Mouse (Mus musculus) CD4-positive, CD25-positive, alpha-beta regulatory T cell, adult 4 months (primary cell): ENCODE measurements around the gene Oca2. TPM values are rescaled to one million over a fixed set of nuclear protein-coding genes. Genes with fewer than 3 reads are reported as not detected.

Source experiments
- ATAC-seq: one replicate; pipeline ENCODE4 v1.8.0; 2017
- polyA plus RNA-seq, 2 experiments: library from polyadenylated mRNA; unstranded; fragments of 100-300 nt; shearing (Covaris generic); gene quantifications; one replicate each; pipeline ENCODE4 v1.2.1; 2017

Oca2 gene
- polyA plus RNA-seq = not detected

GRCm38 (mm10) chr7:56239543-56239942 lies at the start of gene Oca2:
Gene Oca2 (plus strand): TSS chr7:56239760.
- ATAC-seq = no peak

GRCm38 (mm10) chr7:56191041-56191440 lies 48.5 kb upstream of the Oca2 start:
- ATAC-seq = no peak

GRCm38 (mm10) chr7:56191661-56192060 lies 47.9 kb upstream of the Oca2 start:
- no peak for ATAC-seq

- ATAC-seq = no peak
Observed at GRCm38 (mm10) chr7:56201483-56202218, 37.9 kb upstream of the Oca2 start.

- no peak for ATAC-seq
Observed at GRCm38 (mm10) chr7:56202843-56203242, 36.7 kb upstream of the Oca2 start.

- ATAC-seq = no peak
Observed at GRCm38 (mm10) chr7:56203286-56203685, 36.3 kb upstream of the Oca2 start.

- ATAC-seq = no peak
Observed at GRCm38 (mm10) chr7:56204877-56205276, 34.7 kb upstream of the Oca2 start.

GRCm38 (mm10) chr7:56220811-56221210 lies 18.7 kb upstream of the Oca2 start:
- no peak for ATAC-seq

- no peak for ATAC-seq
Observed at GRCm38 (mm10) chr7:56235794-56236423, 3.7 kb upstream of the Oca2 start.

- no peak for ATAC-seq
Observed at GRCm38 (mm10) chr7:56236617-56237016, 2.9 kb upstream of the Oca2 start.

GRCm38 (mm10) chr7:56254568-56254967 lies 15.0 kb downstream of the Oca2 start:
- ATAC-seq = no peak

GRCm38 (mm10) chr7:56257875-56258441 lies 18.4 kb downstream of the Oca2 start:
- no peak for ATAC-seq

- ATAC-seq = no peak
Observed at GRCm38 (mm10) chr7:56277506-56277905, 37.9 kb downstream of the Oca2 start.

- no peak for ATAC-seq
Observed at GRCm38 (mm10) chr7:56291468-56292115, 52.0 kb downstream of the Oca2 start.

- no peak for ATAC-seq
Observed at GRCm38 (mm10) chr7:56304408-56304807, 64.8 kb downstream of the Oca2 start.

GRCm38 (mm10) chr7:56314358-56314757 lies 74.8 kb downstream of the Oca2 start:
- ATAC-seq = no peak

- ATAC-seq = no peak
Observed at GRCm38 (mm10) chr7:56315630-56316529, 76.3 kb downstream of the Oca2 start.

GRCm38 (mm10) chr7:56327738-56328137 lies 88.2 kb downstream of the Oca2 start:
- no peak for ATAC-seq

GRCm38 (mm10) chr7:56348528-56348927 lies 109.0 kb downstream of the Oca2 start:
- ATAC-seq = no peak

- ATAC-seq = no peak
Observed at GRCm38 (mm10) chr7:56356658-56357342, 117.2 kb downstream of the Oca2 start.

GRCm38 (mm10) chr7:56381750-56382421 lies 142.3 kb downstream of the Oca2 start:
- ATAC-seq = no peak
